Mouse (Mus musculus) liver, adult 2 months (tissue): ENCODE measurements around the gene Bean1. TPM values are rescaled to one million over a fixed set of nuclear protein-coding genes. Genes with fewer than 3 reads are reported as not detected.

Source experiments
- DNase-seq: peaks from one replicate; pipeline ENCODE4 v3.0.0-alpha.2; 2011; ENCODE audit warnings: low read depth, low spot score; ENCODE audit errors: extremely low read depth
- H3K27ac ChIP-seq: fragments of 200-500 bp; replicated peaks from 2 replicates; pipeline ENCODE4 v1.5.1; 2012; ENCODE audit warnings: low read depth, mild to moderate bottlenecking, control low read depth, inconsistent platforms, low read length; ENCODE audit not compliant: insufficient read depth
- H3K27me3 ChIP-seq: fragments of 200-500 bp; 2 replicates; pipeline ENCODE4 v1.6.1; 2012; ENCODE audit warnings: mild to moderate bottlenecking, moderate library complexity, low read length, inconsistent platforms; ENCODE audit not compliant: control insufficient read depth, insufficient read depth
- H3K36me3 ChIP-seq: fragments of 200-500 bp; 2 replicates; pipeline ENCODE4 v1.6.1; 2012; ENCODE audit warnings: low read length, inconsistent platforms; ENCODE audit not compliant: control insufficient read depth, insufficient read depth
- H3K4me1 ChIP-seq: fragments of 200-500 bp; 2 replicates; pipeline ENCODE4 v1.6.1; 2011; ENCODE audit warnings: low read length; ENCODE audit not compliant: control insufficient read depth, insufficient read depth
- H3K4me3 ChIP-seq: fragments of 200-500 bp; 2 replicates; pipeline ENCODE4 v1.5.1; 2011; ENCODE audit warnings: low read depth, mild to moderate bottlenecking, control low read depth, low read length, moderate library complexity; ENCODE audit not compliant: insufficient read depth
- H3K79me2 ChIP-seq: fragments of 200-500 bp; 2 replicates; pipeline ENCODE4 v1.6.1; 2012; ENCODE audit warnings: inconsistent platforms, mild to moderate bottlenecking, low read length, moderate library complexity; ENCODE audit not compliant: control insufficient read depth, insufficient read depth
- H3K9ac ChIP-seq: fragments of 200-500 bp; 2 replicates; pipeline ENCODE4 v1.6.1; 2012; ENCODE audit warnings: low read depth, mild to moderate bottlenecking, control low read depth, inconsistent platforms, low read length
- CTCF ChIP-seq: fragments of 200-500 bp; IDR thresholded peaks from 2 replicates; pipeline ENCODE4 v1.5.1; 2011; ENCODE audit warnings: low read depth, low read length, control low read depth
- POLR2A ChIP-seq: fragments of 200-500 bp; IDR thresholded peaks from 2 replicates; pipeline ENCODE4 v1.6.1; 2011; ENCODE audit warnings: low read length, control low read depth; ENCODE audit not compliant: insufficient read depth; ENCODE audit errors: extremely low read depth
- polyA plus RNA-seq: library from polyadenylated mRNA; depleted of rRNA; stranded (reverse); fragments of >200 nt; gene quantifications from 2 replicates; pipeline ENCODE4 v1.2.3, GENCODE M21; 2012; rRNA removed
- total RNA-seq: library from RNA; depleted of rRNA; stranded (reverse); fragments of >200 nt; gene quantifications from 2 replicates; pipeline ENCODE4 v1.2.3, GENCODE M21; 2014; rRNA removed

Gene Bean1
- total and polyA plus RNA-seq, 2 experiments: not detected

DNA sequence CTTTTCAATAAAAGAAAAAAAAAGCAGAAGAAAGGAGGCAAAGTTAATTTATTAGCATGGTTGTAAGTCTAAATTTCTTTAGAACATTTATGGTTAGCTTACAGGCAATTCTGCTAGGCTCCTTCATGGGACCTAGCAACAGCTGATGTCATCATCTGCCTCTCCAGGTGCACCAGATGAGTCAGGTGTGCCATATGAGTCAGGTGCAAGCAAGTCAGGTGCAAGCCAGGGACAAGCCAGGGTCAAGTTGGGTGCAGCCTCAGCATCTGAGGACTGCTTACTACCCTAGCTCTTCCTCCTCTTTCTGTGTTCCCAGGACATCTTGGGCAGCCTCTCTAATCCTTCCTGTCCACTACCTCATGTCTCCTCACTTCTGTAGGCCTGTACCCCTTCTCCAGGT is 98.1 kb downstream of the Bean1 start:
- no peaks in the 10 kb centered on the region for H3K27me3 ChIP-seq
- H3K4me1 ChIP-seq: no peaks in the 10 kb centered on the region
- no peak overlapping the region for H3K9ac ChIP-seq
- TF ChIP-seq POLR2A (no peak), CTCF (no peak)
- no peak overlapping the region for H3K27ac ChIP-seq
- no peaks in the 10 kb centered on the region for H3K79me2 ChIP-seq
- H3K36me3 ChIP-seq: no peaks in the 10 kb centered on the region
- H3K4me3 ChIP-seq: no peak overlapping the region
- no peak for DNase-seq

Other genes starting within 250 kb of the Bean1 start
- gene Cdh5, start 68.8 kb upstream of the Bean1 start, total RNA-seq: 14.9 and 16.6 TPM in 2 replicates
- 14.9 and 21.5 TPM in 2 replicates for gene Cdh5, start 68.8 kb upstream of the Bean1 start, polyA plus RNA-seq
- 14.5 and 16.6 TPM in 2 replicates for gene Tk2, start 78.1 kb downstream of the Bean1 start, total RNA-seq
- 14.4 and 18.8 TPM in 2 replicates for gene Tk2, start 78.1 kb downstream of the Bean1 start, polyA plus RNA-seq
- gene Cklf, start 80.4 kb downstream of the Bean1 start, total RNA-seq: 1.9 and 2.1 TPM in 2 replicates
- 1.4 and 2.0 TPM in 2 replicates for gene Cklf, start 80.4 kb downstream of the Bean1 start, polyA plus RNA-seq
- not detected in 2 replicates for gene Cmtm2a, start 122.7 kb downstream of the Bean1 start, total RNA-seq
- gene Cmtm2a, start 122.7 kb downstream of the Bean1 start, polyA plus RNA-seq: not detected in 2 replicates
- not detected in 2 replicates for gene Gm45711, start 139.6 kb downstream of the Bean1 start, total RNA-seq
- gene Gm45711, start 139.6 kb downstream of the Bean1 start, polyA plus RNA-seq: not detected in 2 replicates
- gene Cmtm1, start 139.7 kb downstream of the Bean1 start, total RNA-seq: not detected in 2 replicates
- not detected in 2 replicates for gene Cmtm1, start 139.7 kb downstream of the Bean1 start, polyA plus RNA-seq
- not detected in 2 replicates for gene Gm11020, start 151.1 kb downstream of the Bean1 start, total RNA-seq
- not detected in 2 replicates for gene Gm11020, start 151.1 kb downstream of the Bean1 start, polyA plus RNA-seq
- gene Cmtm2b, start 151.8 kb downstream of the Bean1 start, total RNA-seq: not detected in 2 replicates
- not detected in 2 replicates for gene Cmtm2b, start 151.8 kb downstream of the Bean1 start, polyA plus RNA-seq
- gene Cmtm3, start 169.0 kb downstream of the Bean1 start, total RNA-seq: 6.3 and 8.1 TPM in 2 replicates
- 12.1 and 24.6 TPM in 2 replicates for gene Cmtm3, start 169.0 kb downstream of the Bean1 start, polyA plus RNA-seq
- 9.8 and 15.2 TPM in 2 replicates for gene Cmtm4, start 225.4 kb downstream of the Bean1 start, total RNA-seq
- 10.0 and 12.7 TPM in 2 replicates for gene Cmtm4, start 225.4 kb downstream of the Bean1 start, polyA plus RNA-seq